Mouse (Mus musculus): ENCODE results near the gene Tmem132b. TPM values are rescaled to one million over a fixed set of nuclear protein-coding genes. Genes with fewer than 3 reads are reported as not detected.

Gene Tmem132b
- polyA plus RNA-seq, 1 experiment from 2014 or later = 0.28 TPM

DNA sequence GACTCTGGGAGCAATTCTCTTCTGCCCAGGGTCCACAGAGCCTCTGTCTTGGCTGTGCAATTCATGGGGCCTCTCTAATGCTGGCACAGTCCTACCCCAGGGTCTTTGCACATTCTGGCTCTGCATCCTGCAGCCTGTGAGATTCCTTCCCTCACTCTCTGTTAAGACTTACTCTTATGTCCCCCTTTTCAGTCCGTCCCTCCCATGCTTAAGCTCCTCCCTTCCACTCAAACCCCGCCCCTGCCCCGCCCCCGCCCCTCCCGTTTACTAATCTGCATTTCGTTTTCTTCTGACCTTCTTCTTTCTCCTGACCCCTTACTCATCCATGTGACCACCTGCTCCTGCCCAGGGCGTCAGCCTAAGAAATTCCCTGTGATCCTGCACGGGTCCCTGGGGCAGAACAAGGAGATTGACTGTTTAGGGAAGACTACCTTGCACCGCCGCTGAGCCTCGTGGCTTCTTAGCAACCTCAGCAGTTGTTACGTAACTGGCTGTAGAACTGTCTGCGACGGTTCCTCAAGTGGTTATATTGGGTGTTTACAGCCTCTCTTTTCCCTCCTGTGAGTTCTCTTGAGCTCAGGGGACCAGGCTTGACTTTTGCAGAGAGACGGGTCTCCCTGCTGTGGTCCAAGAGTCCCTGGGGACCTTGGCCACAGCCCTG, 10.5 kb upstream of the Tmem132b start:
- Histone ChIP-seq H3K9me3 (replicated peaks; ENCODE audit: low read length) (no peaks in the 10 kb centered on the region), H3K4me1 (replicated peaks; ENCODE audit: insufficient read depth, low read length) (no peaks in the 10 kb centered on the region), H3K4me2 (ENCODE audit: low read length) (no peak overlapping the region), H3K4me3 (replicated peaks; ENCODE audit: low read depth, low read length) (no peak overlapping the region), H3K27me3 (ENCODE audit: insufficient read depth, low read length) (no peaks in the 10 kb centered on the region), H3K36me3 (ENCODE audit: insufficient read depth, low read length) (0 out of 2 replicates have a peak, but pooled peaks cover 10% of the 10 kb centered on the region), H3K27ac (no peak overlapping the region), H3K9ac (ENCODE audit: low read depth, low read length) (no peak overlapping the region)
- TF ChIP-seq CTCF (IDR thresholded peaks at IDR 0.05; ENCODE audit: low read depth) = no peak
- 23% methylated on average over 15 of the region's 15 CpGs for WGBS
- no peak for DNase-seq (ENCODE audit: low spot score)
- no peak for ATAC-seq (replicated peaks; ENCODE audit: low FRiP score, low read depth)

DNA sequence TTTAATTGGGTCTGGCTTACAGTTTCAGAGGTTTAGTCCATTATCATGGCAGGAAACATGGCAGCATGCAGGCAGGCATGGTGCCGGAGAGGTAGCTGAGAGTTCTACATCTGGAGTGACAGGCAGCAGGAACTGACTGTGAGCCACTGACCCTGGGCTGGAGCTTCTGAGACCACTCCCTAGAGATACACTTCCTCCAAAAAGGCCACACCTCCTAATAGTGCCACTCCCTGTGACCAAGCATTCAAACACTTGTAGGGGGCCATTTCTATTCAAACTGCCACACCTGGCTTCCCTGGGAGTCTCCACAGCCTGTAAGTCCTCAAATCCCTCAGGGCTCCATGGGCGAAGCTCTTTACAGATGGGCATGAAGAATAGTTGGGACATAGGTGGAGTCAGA, 8.2 kb upstream of the Tmem132b start:
- TF ChIP-seq CTCF (IDR thresholded peaks at IDR 0.05; ENCODE audit: low read depth) = no peak
- Histone ChIP-seq H3K27ac (no peak overlapping the region), H3K9me3 (replicated peaks; ENCODE audit: low read length) (no peaks in the 10 kb centered on the region), H3K4me2 (ENCODE audit: low read length) (no peak overlapping the region), H3K4me1 (replicated peaks; ENCODE audit: insufficient read depth, low read length) (no peaks in the 10 kb centered on the region), H3K4me3 (replicated peaks; ENCODE audit: low read depth, low read length) (no peak overlapping the region), H3K27me3 (ENCODE audit: insufficient read depth, low read length) (no peaks in the 10 kb centered on the region), H3K9ac (ENCODE audit: low read depth, low read length) (no peak overlapping the region), H3K36me3 (ENCODE audit: insufficient read depth, low read length) (0 out of 2 replicates have a peak, but pooled peaks cover 5% of the 10 kb centered on the region)
- DNase-seq (ENCODE audit: low spot score) (no peak), ATAC-seq (replicated peaks; ENCODE audit: low FRiP score, low read depth) (no peak)
- 88% methylated on average over 2 of the region's 2 CpGs for WGBS

DNA sequence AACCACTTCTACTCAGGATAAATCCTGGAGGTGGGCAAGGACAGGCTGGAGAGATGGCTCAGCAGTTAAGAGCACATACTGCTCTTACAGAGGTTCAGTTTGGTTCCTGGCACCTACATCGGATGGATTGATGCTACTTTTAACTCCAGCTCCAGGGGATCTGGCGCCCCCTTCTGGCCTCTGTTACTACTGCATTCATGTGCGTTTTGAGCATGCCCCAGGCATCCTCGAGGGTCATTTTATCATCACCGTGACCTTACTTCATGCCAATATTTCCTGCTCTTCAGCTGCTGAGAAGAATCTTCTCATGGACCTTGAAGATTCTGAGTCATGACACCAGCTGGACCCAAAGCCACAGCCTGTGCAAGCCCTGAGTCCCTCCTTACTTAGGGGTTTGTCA, 6.1 kb upstream of the Tmem132b start:
- H3K9me3 ChIP-seq (replicated peaks; ENCODE audit: low read length) = no peaks in the 10 kb centered on the region
- no peak overlapping the region for H3K9ac ChIP-seq (ENCODE audit: low read depth, low read length)
- WGBS = 58% methylated on average over 5 of the region's 5 CpGs
- DNase-seq (ENCODE audit: low spot score) = no peak
- no peak overlapping the region for H3K27ac ChIP-seq
- no peak overlapping the region for H3K4me3 ChIP-seq (replicated peaks; ENCODE audit: low read depth, low read length)
- no peak overlapping the region for H3K4me2 ChIP-seq (ENCODE audit: low read length)
- H3K27me3 ChIP-seq (ENCODE audit: insufficient read depth, low read length) = peaks cover 6% of the 10 kb centered on the region; the same call in 1 of the 2 replicates
- peak; percentile 44; the same call in 1 of the 2 replicates for TF ChIP-seq CTCF (IDR thresholded peaks at IDR 0.05; ENCODE audit: low read depth)
- ATAC-seq (replicated peaks; ENCODE audit: low FRiP score, low read depth) = no peak
- 0 out of 2 replicates have a peak, but pooled peaks cover 5% of the 10 kb centered on the region for H3K36me3 ChIP-seq (ENCODE audit: insufficient read depth, low read length)
- H3K4me1 ChIP-seq (replicated peaks; ENCODE audit: insufficient read depth, low read length) = no peaks in the 10 kb centered on the region

DNA sequence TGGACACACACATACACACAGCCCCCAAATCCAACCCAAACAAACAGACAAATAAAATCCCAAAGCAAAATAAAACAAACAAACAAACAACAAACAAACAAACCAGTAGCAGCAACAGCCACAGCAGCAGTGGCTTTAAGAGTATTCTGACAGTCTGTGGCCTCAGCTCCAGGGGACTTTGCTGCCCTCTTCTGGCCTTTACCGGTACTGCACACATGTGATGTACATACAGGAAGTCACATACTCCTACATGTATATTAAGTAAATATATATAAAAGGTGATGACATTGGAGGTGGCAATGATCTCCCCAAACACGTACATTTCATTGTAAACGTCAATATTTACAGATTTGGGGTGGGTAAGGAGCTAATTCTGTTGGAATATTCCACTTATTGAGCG, 5.1 kb upstream of the Tmem132b start:
- WGBS = 81% methylated on average over 4 of the region's 4 CpGs
- TF ChIP-seq CTCF (IDR thresholded peaks at IDR 0.05; ENCODE audit: low read depth) = peak; percentile 50
- DNase-seq (ENCODE audit: low spot score) = no peak
- no peaks in the 10 kb centered on the region for H3K4me1 ChIP-seq (replicated peaks; ENCODE audit: insufficient read depth, low read length)
- ATAC-seq (replicated peaks; ENCODE audit: low FRiP score, low read depth) = no peak
- 0 out of 2 replicates have a peak, but pooled peaks cover 5% of the 10 kb centered on the region for H3K36me3 ChIP-seq (ENCODE audit: insufficient read depth, low read length)
- H3K4me3 ChIP-seq (replicated peaks; ENCODE audit: low read depth, low read length) = no peak overlapping the region
- H3K27me3 ChIP-seq (ENCODE audit: insufficient read depth, low read length) = peaks cover 6% of the 10 kb centered on the region; the same call in 1 of the 2 replicates
- H3K9ac ChIP-seq (ENCODE audit: low read depth, low read length) = no peak overlapping the region
- no peak overlapping the region for H3K4me2 ChIP-seq (ENCODE audit: low read length)
- H3K27ac ChIP-seq = no peak overlapping the region
- H3K9me3 ChIP-seq (replicated peaks; ENCODE audit: low read length) = no peaks in the 10 kb centered on the region

DNA sequence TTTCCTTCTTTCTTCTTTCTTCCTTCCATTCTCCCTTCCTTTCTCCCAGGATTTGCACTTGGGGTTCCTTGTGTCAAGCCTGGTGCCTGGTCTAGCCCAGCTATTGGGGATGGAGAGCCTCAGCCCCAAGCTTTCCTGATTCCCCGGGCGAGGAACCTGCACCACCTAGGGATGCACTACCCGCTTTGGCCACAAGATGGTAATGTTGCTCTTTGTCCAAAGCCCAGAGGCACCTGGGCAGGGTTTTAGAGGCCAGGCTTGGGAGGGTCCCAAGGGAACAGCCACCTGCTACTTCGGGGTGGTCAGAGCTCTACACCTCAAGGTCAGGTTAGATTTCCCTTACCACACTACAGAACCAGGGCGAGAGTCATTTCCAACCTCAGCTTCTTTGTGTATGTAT, 2.5 kb upstream of the Tmem132b start:
- TF ChIP-seq CTCF (IDR thresholded peaks at IDR 0.05; ENCODE audit: low read depth) = peak; percentile 94
- Histone ChIP-seq H3K9me3 (replicated peaks; ENCODE audit: low read length) (no peaks in the 10 kb centered on the region), H3K4me2 (ENCODE audit: low read length) (no peak overlapping the region), H3K27ac (no peak overlapping the region), H3K4me3 (replicated peaks; ENCODE audit: low read depth, low read length) (no peak overlapping the region), H3K27me3 (ENCODE audit: insufficient read depth, low read length) (peaks cover 31% of the 10 kb centered on the region), H3K4me1 (replicated peaks; ENCODE audit: insufficient read depth, low read length) (peaks cover 6% of the 10 kb centered on the region), H3K36me3 (ENCODE audit: insufficient read depth, low read length) (no peaks in the 10 kb centered on the region), H3K9ac (ENCODE audit: low read depth, low read length) (no peak overlapping the region)
- DNase-seq (ENCODE audit: low spot score) (peak; percentile 65), ATAC-seq (replicated peaks; ENCODE audit: low FRiP score, low read depth) (no peak)
- under 1% methylated on average over 5 of the region's 5 CpGs for WGBS

DNA sequence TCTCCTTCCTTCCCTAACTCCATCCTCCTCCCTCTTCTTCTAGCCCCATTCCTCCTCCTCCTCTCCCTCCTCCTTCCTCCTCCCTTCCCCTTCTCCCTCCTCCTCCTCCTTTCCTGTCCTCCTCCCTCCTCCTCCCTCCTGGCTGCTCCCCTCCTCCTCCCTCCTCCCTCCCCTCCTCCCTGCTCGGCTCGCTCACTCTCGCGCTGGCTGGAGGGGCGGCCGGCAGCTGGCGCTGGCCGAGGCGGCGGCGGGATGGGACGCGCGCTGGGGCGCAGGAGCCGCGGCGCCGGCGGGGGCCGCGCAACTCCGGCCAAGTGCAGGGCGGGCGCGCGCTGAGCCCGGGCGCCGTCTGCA, 594 bp downstream of the Tmem132b start:
- no peak for TF ChIP-seq CTCF (IDR thresholded peaks at IDR 0.05; ENCODE audit: low read depth)
- peaks cover 14% of the 10 kb centered on the region for H3K4me1 ChIP-seq (replicated peaks; ENCODE audit: insufficient read depth, low read length)
- no peak for ATAC-seq (replicated peaks; ENCODE audit: low FRiP score, low read depth)
- H3K4me3 ChIP-seq (replicated peaks; ENCODE audit: low read depth, low read length) = peak overlapping the region; percentile 42
- H3K9me3 ChIP-seq (replicated peaks; ENCODE audit: low read length) = no peaks in the 10 kb centered on the region
- peaks cover 36% of the 10 kb centered on the region for H3K27me3 ChIP-seq (ENCODE audit: insufficient read depth, low read length)
- 0% methylated on average over 30 of the region's 30 CpGs for WGBS
- DNase-seq (ENCODE audit: low spot score) = peak; percentile 44
- no peak overlapping the region for H3K27ac ChIP-seq
- H3K4me2 ChIP-seq (ENCODE audit: low read length) = peak overlapping the region; percentile 77
- H3K36me3 ChIP-seq (ENCODE audit: insufficient read depth, low read length) = no peaks in the 10 kb centered on the region
- no peak overlapping the region for H3K9ac ChIP-seq (ENCODE audit: low read depth, low read length)

All from kidney, postnatal 0 days (tissue).